Mouse (Mus musculus): Measurements from ENCODE around the gene 1500015O10Rik.

Gene 1500015O10Rik

DNA sequence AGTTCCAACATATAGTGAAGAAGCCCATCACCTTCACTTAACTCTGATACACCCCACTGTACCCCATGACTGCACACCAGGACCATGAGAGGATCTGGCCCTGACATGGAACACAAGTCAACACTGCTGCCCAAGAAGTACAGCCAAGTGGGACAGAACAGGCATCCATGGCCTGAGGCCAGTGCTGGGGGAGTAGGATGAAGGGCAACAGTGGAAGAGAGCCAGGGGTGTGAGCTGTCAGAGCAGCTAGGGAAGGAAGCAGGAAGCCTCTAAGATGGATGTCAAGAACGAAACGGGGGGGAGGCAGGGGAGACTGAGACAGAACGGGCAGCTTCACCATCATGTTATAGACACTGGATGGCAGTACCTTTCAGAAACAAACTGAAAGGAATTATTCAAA, 45.7 kb downstream of the 1500015O10Rik start:
- no peak for DNase-seq

GRCm38 (mm10) chr1:43781195-43781594, 50.8 kb downstream of the 1500015O10Rik start:
- no peak for DNase-seq

DNA sequence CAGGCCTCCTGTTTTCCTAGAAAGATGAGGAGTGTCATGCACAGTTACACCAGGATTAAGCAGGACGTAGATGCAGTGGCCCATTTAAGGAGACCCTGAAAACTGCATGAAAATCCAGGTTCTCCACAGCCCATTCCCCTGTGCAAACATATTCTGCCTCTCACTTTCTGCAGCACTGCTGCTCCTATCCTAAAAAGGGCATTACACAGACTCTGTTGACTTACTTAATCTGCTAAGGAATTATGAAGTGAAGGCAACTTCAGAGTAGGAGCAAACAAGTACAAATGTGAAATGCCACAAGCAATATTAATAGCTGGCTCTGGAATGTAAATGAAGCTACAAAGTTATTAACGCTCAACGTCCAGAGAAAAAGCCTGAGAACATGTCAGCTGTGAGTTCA, 51.3 kb downstream of the 1500015O10Rik start:
- DNase-seq: no peak

DNA sequence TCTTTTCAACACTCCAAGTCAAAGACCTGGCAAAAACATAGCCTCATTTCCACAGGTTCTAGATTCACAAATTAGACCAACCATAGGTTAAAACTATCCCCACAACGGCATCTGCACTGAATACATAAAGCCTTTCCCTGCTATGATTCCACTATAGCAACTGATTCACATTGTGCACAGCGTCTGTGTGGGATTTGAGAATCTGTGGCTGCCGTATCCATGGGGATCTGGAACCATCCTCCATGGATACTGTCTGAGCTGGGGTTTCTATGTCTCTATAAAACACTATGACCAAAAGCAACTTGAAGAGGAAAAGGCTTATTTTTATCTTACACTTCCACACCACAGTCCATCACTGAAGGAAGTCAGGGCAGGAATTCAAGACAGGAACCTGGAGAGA, 52.3 kb downstream of the 1500015O10Rik start:
- no peak for DNase-seq

DNA sequence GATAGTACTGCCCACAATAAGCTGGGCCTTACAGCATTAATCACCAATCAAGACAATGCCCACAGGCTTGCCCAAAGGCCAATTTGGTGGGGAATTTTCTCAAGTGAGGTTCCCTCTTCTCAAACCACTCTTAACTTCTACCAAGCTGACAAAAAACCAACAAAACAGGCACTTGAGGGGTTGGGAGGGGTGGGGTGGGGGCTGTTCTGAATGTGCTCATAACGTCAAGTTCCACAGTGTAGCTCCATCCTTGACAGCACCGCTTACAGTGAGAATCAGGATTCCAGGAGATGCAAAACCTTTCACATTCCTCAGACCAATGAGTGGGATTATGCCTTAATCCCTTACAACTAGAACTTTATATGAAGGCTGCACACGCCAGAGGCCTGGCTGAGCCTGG, 52.8 kb downstream of the 1500015O10Rik start:
- DNase-seq: no peak

- no peak for DNase-seq
These were observed 54.9 kb downstream of the 1500015O10Rik start for GRCm38 (mm10) chr1:43785316-43785715.

- DNase-seq: no peak
These were observed 56.3 kb downstream of the 1500015O10Rik start for GRCm38 (mm10) chr1:43786711-43787110.

DNA sequence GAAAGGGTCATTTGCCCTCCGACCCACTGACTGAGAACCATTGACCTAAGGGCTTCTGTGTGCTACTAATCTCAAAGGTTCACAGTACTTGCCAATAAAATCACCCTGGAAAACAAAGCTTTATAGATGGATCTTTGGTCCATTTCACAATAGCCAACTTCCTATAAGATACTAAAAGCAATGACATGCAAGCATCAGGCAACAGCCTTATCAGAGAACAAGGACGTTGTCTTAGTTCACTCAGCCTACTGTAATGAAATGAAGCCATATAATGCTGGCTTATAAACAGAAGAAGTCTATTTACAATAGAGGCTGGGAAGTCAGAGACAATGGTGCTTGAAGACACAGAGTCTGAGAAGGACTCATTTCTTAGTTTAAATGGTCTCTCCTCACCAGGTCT, 59.4 kb downstream of the 1500015O10Rik start:
- DNase-seq: no peak
